Mouse (Mus musculus) heart, embryonic 16.5 days (tissue): ENCODE data around the gene Gpr162. TPM values are rescaled to one million over a fixed set of nuclear protein-coding genes. Genes with fewer than 3 reads are reported as not detected.
A peak's percentile ranks its signal among the peaks of the same experiment; 100 is the strongest.

Experiments used
- ATAC-seq: fragments of 200-750 bp; cut with Nextera tagmentation; replicated peaks from 2 replicates; pipeline ENCODE4 v1.8.0; 2017; ENCODE audit warnings: moderate number of reproducible peaks; ENCODE audit not compliant: insufficient read depth, low FRiP score; ENCODE audit errors: extremely low read depth
- H3K27ac ChIP-seq: fragments of 300-500 bp; sonication (generic); 2 replicates; pipeline ENCODE4 v1.5.1; 2014; ENCODE audit warnings: mild to moderate bottlenecking, low read length, control low read depth, moderate library complexity
- H3K27me3 ChIP-seq: fragments of 300-500 bp; sonication (generic); 2 replicates; pipeline ENCODE4 v1.6.1; 2014; ENCODE audit warnings: low read length, mixed read lengths; ENCODE audit not compliant: control insufficient read depth, insufficient read depth
- H3K36me3 ChIP-seq: fragments of 300-500 bp; sonication (generic); 2 replicates; pipeline ENCODE4 v1.6.1; 2014; ENCODE audit not compliant: control insufficient read depth, insufficient read depth
- H3K4me1 ChIP-seq: fragments of 300-500 bp; sonication (generic); 2 replicates; pipeline ENCODE4 v1.6.1; 2014; ENCODE audit warnings: low read length, mixed read lengths; ENCODE audit not compliant: control insufficient read depth, insufficient read depth
- H3K4me2 ChIP-seq: fragments of 300-500 bp; sonication (generic); 2 replicates; pipeline ENCODE4 v1.6.1; 2014; ENCODE audit warnings: low read depth, mild to moderate bottlenecking, control low read depth, low read length
- H3K4me3 ChIP-seq: fragments of 300-500 bp; sonication (generic); 2 replicates; pipeline ENCODE4 v1.5.1; 2014; ENCODE audit warnings: mild to moderate bottlenecking, control low read depth, low read length
- H3K9ac ChIP-seq: fragments of 300-500 bp; sonication (generic); 2 replicates; pipeline ENCODE4 v1.6.1; 2014; ENCODE audit warnings: low read length, control low read depth
- H3K9me3 ChIP-seq: fragments of 300-500 bp; sonication (generic); replicated peaks from 2 replicates; pipeline ENCODE4 v1.6.1; 2016; ENCODE audit warnings: low read length; ENCODE audit not compliant: control insufficient read depth
- WGBS: fragments of 180-500 bp; shearing (Covaris S2); extraction: QIAGEN DNeasy Blood & Tissue Kit; methylation state at CpG from one replicate; pipeline ENCODE4 v1.1.7; 2014; 5-methylcytosine and 5-hydroxymethylcytosine counted together
- polyA plus RNA-seq: library from polyadenylated mRNA; unstranded; fragments of >200 nt; fragmentation: Nextera tagmentation; extraction: Ambion mirVana; gene quantifications from 2 replicates; pipeline ENCODE4 v1.2.1, GENCODE M21; 2015

Gene Gpr162
- polyA plus RNA-seq, 1 experiment from 2014 or later = 2.7 TPM

GRCm38 (mm10) chr6:124862406-124863124, 1.2 kb downstream of the Gpr162 start:
- Histone ChIP-seq H3K4me2 (peak overlapping the region; percentile 94), H3K4me3 (peak overlapping the region; percentile 64), H3K36me3 (no peaks in the 10 kb centered on the region), H3K9me3 (no peaks in the 10 kb centered on the region), H3K4me1 (peaks cover 24% of the 10 kb centered on the region), H3K27me3 (peaks cover 31% of the 10 kb centered on the region), H3K27ac (no peak overlapping the region), H3K9ac (peak overlapping the region; percentile 81; the same call in 1 of the 2 replicates)
- 14% methylated on average over 8 of the region's 8 CpGs for WGBS
- no peak for ATAC-seq

- Histone ChIP-seq H3K9ac (no peak overlapping the region), H3K4me2 (no peak overlapping the region), H3K36me3 (no peaks in the 10 kb centered on the region), H3K4me1 (peaks cover 24% of the 10 kb centered on the region), H3K27ac (no peak overlapping the region), H3K27me3 (peaks cover 31% of the 10 kb centered on the region), H3K4me3 (no peak overlapping the region), H3K9me3 (no peaks in the 10 kb centered on the region)
- ATAC-seq = no peak
- WGBS = 44% methylated on average over 3 of the region's 3 CpGs
Observed at GRCm38 (mm10) chr6:124861802-124862201, 2.0 kb downstream of the Gpr162 start.

- Histone ChIP-seq H3K4me2 (no peak overlapping the region), H3K4me1 (peaks cover 27% of the 10 kb centered on the region), H3K36me3 (no peaks in the 10 kb centered on the region), H3K4me3 (no peak overlapping the region), H3K9me3 (no peaks in the 10 kb centered on the region), H3K27me3 (peaks cover 31% of the 10 kb centered on the region), H3K27ac (no peak overlapping the region), H3K9ac (no peak overlapping the region)
- 84% methylated on average over 19 of the region's 19 CpGs for WGBS
- no peak for ATAC-seq
Observed at GRCm38 (mm10) chr6:124861266-124861665, 2.5 kb downstream of the Gpr162 start.

- Histone ChIP-seq H3K27me3 (peaks cover 30% of the 10 kb centered on the region), H3K27ac (no peak overlapping the region), H3K9ac (no peak overlapping the region), H3K9me3 (no peaks in the 10 kb centered on the region), H3K4me2 (no peak overlapping the region), H3K4me1 (peaks cover 29% of the 10 kb centered on the region), H3K36me3 (no peaks in the 10 kb centered on the region), H3K4me3 (no peak overlapping the region)
- ATAC-seq = no peak
- WGBS = 82% methylated on average over 9 of the region's 9 CpGs
Observed at GRCm38 (mm10) chr6:124860511-124860910, 3.3 kb downstream of the Gpr162 start.

- H3K9me3 ChIP-seq = no peaks in the 10 kb centered on the region
- no peak for ATAC-seq
- peaks cover 32% of the 10 kb centered on the region for H3K4me1 ChIP-seq
- 0 out of 2 replicates have a peak overlapping the region, but pooled peaks have one; percentile 26 for H3K4me2 ChIP-seq
- H3K4me3 ChIP-seq = no peak overlapping the region
- 7% methylated on average over 12 of the region's 12 CpGs for WGBS
- H3K27ac ChIP-seq = no peak overlapping the region
- peaks cover 27% of the 10 kb centered on the region for H3K27me3 ChIP-seq
- no peaks in the 10 kb centered on the region for H3K36me3 ChIP-seq
- peak overlapping the region; percentile 47; the same call in 1 of the 2 replicates for H3K9ac ChIP-seq
Observed at GRCm38 (mm10) chr6:124859725-124860124, 4.1 kb downstream of the Gpr162 start.

- no peak overlapping the region; the same call in 1 of the 2 replicates for H3K4me3 ChIP-seq
- ATAC-seq = no peak
- no peak overlapping the region; the same call in 1 of the 2 replicates for H3K4me2 ChIP-seq
- H3K4me1 ChIP-seq = peaks cover 32% of the 10 kb centered on the region
- WGBS = 70% methylated on average over 28 of the region's 28 CpGs
- H3K9ac ChIP-seq = no peak overlapping the region; the same call in 1 of the 2 replicates
- no peaks in the 10 kb centered on the region for H3K9me3 ChIP-seq
- no peak overlapping the region for H3K27ac ChIP-seq
- H3K36me3 ChIP-seq = no peaks in the 10 kb centered on the region
- H3K27me3 ChIP-seq = peaks cover 22% of the 10 kb centered on the region
Observed at GRCm38 (mm10) chr6:124858561-124859318, 5.0 kb downstream of the Gpr162 start.

- 30% methylated on average over 26 of the region's 26 CpGs for WGBS
- Histone ChIP-seq H3K4me1 (peaks cover 28% of the 10 kb centered on the region), H3K36me3 (no peaks in the 10 kb centered on the region), H3K27me3 (peaks cover 22% of the 10 kb centered on the region), H3K9me3 (no peaks in the 10 kb centered on the region), H3K4me2 (peak overlapping the region; percentile 91), H3K9ac (peak overlapping the region; percentile 91), H3K27ac (peak overlapping the region; percentile 32; the same call in 1 of the 2 replicates), H3K4me3 (peak overlapping the region; percentile 65)
- no peak for ATAC-seq
Observed at GRCm38 (mm10) chr6:124857840-124858530, 5.8 kb downstream of the Gpr162 start.

- Histone ChIP-seq H3K4me1 (peaks cover 20% of the 10 kb centered on the region), H3K9me3 (no peaks in the 10 kb centered on the region), H3K36me3 (no peaks in the 10 kb centered on the region), H3K4me2 (peak within 1 kb of the TSS; percentile 91), H3K4me3 (peak within 1 kb of the TSS; percentile 65), H3K27ac (peak within 1 kb of the TSS; percentile 90), H3K27me3 (peaks cover 22% of the 10 kb centered on the region), H3K9ac (peak within 1 kb of the TSS; percentile 91)
- WGBS = under 1% methylated on average over 86 of the region's 86 CpGs
- peak; percentile 77 for ATAC-seq
Observed at GRCm38 (mm10) chr6:124856916-124857839, 6.6 kb downstream of the Gpr162 start, which contains the start of gene P3h3. Gene P3h3, minus strand, starts transcription at chr6:124857752.
